Mouse (Mus musculus) stomach, postnatal 0 days (tissue): ENCODE measurements around the gene Tpo.

ENCODE experiments used
- CTCF ChIP-seq: IDR thresholded peaks from 2 replicates; pipeline ENCODE4 v1.5.1; 2016; ENCODE audit warnings: antibody characterized with exemption, low read depth, mild to moderate bottlenecking, moderate library complexity
- EP300 ChIP-seq: optimal IDR thresholded peaks from 2 replicates; pipeline ENCODE3; 2016; ENCODE audit warnings: antibody characterized with exemption

DNA sequence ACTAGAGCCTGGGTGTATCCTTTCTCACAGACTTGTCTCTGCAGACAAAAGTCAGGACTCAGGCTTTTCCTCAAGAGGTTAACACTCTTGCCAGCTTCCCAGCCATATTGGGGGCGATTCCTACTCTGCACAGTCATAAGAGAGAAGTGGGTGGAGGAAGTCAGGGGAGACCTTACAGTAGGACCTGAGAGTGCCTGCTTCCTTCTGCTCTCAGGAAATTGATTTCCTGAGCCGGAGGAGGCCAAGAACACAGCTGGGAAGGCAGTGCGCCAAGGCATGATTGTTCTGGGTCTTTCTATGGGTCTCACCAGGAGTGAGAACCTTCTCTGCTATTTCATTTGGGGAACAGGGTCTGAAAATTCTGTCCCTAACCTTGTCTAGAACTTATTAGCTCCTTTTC is 48.5 kb downstream of the Tpo start:
- TF ChIP-seq CTCF (no peak), EP300 (no peak)
